Mouse (Mus musculus): ENCODE measurements around the gene BC049715. TPM values are rescaled to one million over a fixed set of nuclear protein-coding genes. Genes with fewer than 3 reads are reported as not detected.
"Not testable (repeated sequence)": the region's sequence is repeated elsewhere in the genome, so short reads cannot be mapped to it uniquely, and the experiment has no call there.

Gene BC049715
- total RNA-seq, 2 experiments from 2014 or later: 2.2 to 4.6 TPM

GRCm38 (mm10) chr6:136848399-136848798 is 21.0 kb downstream of the BC049715 start:
- no peak for DNase-seq (ENCODE audit: low spot score in 2 of 2)

- DNase-seq (ENCODE audit: low spot score in 2 of 2): no peak
Observed at GRCm38 (mm10) chr6:136848971-136849370, 21.5 kb downstream of the BC049715 start.

- DNase-seq (ENCODE audit: low spot score in 2 of 2): no peak
Observed at GRCm38 (mm10) chr6:136850267-136850666, 22.8 kb downstream of the BC049715 start.

- DNase-seq (ENCODE audit: low spot score in 2 of 2): no peak
Observed at GRCm38 (mm10) chr6:136852348-136852747, 24.9 kb downstream of the BC049715 start.

- no peak for DNase-seq (ENCODE audit: low spot score in 2 of 2)
Observed at GRCm38 (mm10) chr6:136852762-136853161, 25.3 kb downstream of the BC049715 start.

- no peak for DNase-seq (ENCODE audit: low spot score in 2 of 2)
Observed at GRCm38 (mm10) chr6:136854361-136854781, 26.9 kb downstream of the BC049715 start.

- DNase-seq (ENCODE audit: low spot score in 2 of 2): no peak
Observed at GRCm38 (mm10) chr6:136855183-136855582, 27.8 kb downstream of the BC049715 start.

GRCm38 (mm10) chr6:136856071-136856636 is 28.7 kb downstream of the BC049715 start:
- DNase-seq (ENCODE audit: low spot score in 2 of 2): no peak

- DNase-seq (ENCODE audit: low spot score in 2 of 2): no peak
Observed at GRCm38 (mm10) chr6:136857186-136857872, 29.9 kb downstream of the BC049715 start, which contains the start of gene Art4. Gene Art4 (minus strand): TSS chr6:136857733.

GRCm38 (mm10) chr6:136857873-136858260 is 30.4 kb downstream of the BC049715 start:
- DNase-seq (ENCODE audit: low spot score in 2 of 2): no peak

- DNase-seq (ENCODE audit: low spot score in 2 of 2): no peak
Observed at GRCm38 (mm10) chr6:136858420-136858819, 31.0 kb downstream of the BC049715 start.

GRCm38 (mm10) chr6:136861020-136861419 is 33.6 kb downstream of the BC049715 start:
- DNase-seq (ENCODE audit: low spot score in 2 of 2): peak; percentile 21 to 70

GRCm38 (mm10) chr6:136865360-136865759 is 37.9 kb downstream of the BC049715 start:
- no peak for DNase-seq (ENCODE audit: low spot score in 2 of 2)

- no peak for DNase-seq (ENCODE audit: low spot score in 2 of 2)
Observed at GRCm38 (mm10) chr6:136866150-136866549, 38.7 kb downstream of the BC049715 start.

- DNase-seq (ENCODE audit: low spot score in 2 of 2): no peak
Observed at GRCm38 (mm10) chr6:136868921-136869320, 41.5 kb downstream of the BC049715 start.

- no peak for DNase-seq (ENCODE audit: low spot score in 2 of 2)
Observed at GRCm38 (mm10) chr6:136874599-136874998, 47.2 kb downstream of the BC049715 start.

- no peak for DNase-seq (ENCODE audit: low spot score in 2 of 2)
Observed at GRCm38 (mm10) chr6:136875670-136876069, 48.2 kb downstream of the BC049715 start, which contains the start of gene Mgp. Gene Mgp (minus strand): TSS chr6:136875823.

GRCm38 (mm10) chr6:136881678-136882077 is 54.3 kb downstream of the BC049715 start:
- no peak for DNase-seq (ENCODE audit: low spot score in 2 of 2)

GRCm38 (mm10) chr6:136883431-136883915 is 56.0 kb downstream of the BC049715 start:
- no peak for DNase-seq (ENCODE audit: low spot score in 2 of 2)

GRCm38 (mm10) chr6:136883961-136884360 is 56.5 kb downstream of the BC049715 start:
- DNase-seq (ENCODE audit: low spot score in 2 of 2): no peak

- not testable (repeated sequence) for DNase-seq (ENCODE audit: low spot score in 2 of 2)
Observed at GRCm38 (mm10) chr6:136884766-136885165, 57.3 kb downstream of the BC049715 start.

GRCm38 (mm10) chr6:136887854-136888253 is 60.4 kb downstream of the BC049715 start:
- no peak for DNase-seq (ENCODE audit: low spot score in 2 of 2)

GRCm38 (mm10) chr6:136889067-136889466 is 61.6 kb downstream of the BC049715 start:
- no peak for DNase-seq (ENCODE audit: low spot score in 2 of 2)
